Mouse (Mus musculus) limb, embryonic 14.5 days (tissue): Measurements from ENCODE around the gene Cldn34b1. TPM values are rescaled to one million over a fixed set of nuclear protein-coding genes. Genes with fewer than 3 reads are reported as not detected.
"Not testable (repeated sequence)": the region's sequence is repeated elsewhere in the genome, so short reads cannot be mapped to it uniquely, and the experiment has no call there.

Source experiments
- ATAC-seq: fragments of 200-750 bp; cut with Nextera tagmentation; 2 replicates; pipeline ENCODE4 v1.8.0; 2017; ENCODE audit warnings: low read depth, moderate number of reproducible peaks, moderate TSS enrichment; ENCODE audit not compliant: low FRiP score
- DNase-seq: peaks from one replicate; pipeline ENCODE4 v3.0.0-alpha.2; 2015; ENCODE audit warnings: low spot score
- H3K27ac ChIP-seq: fragments of 300-500 bp; sonication (generic); replicated peaks from 2 replicates; pipeline ENCODE4 v1.5.1; 2014; ENCODE audit warnings: low read depth, mild to moderate bottlenecking, low read length, moderate library complexity, mixed read lengths
- H3K27me3 ChIP-seq: fragments of 300-500 bp; sonication (generic); 2 replicates; pipeline ENCODE4 v1.6.1; 2014; ENCODE audit warnings: low read length, mixed read lengths; ENCODE audit not compliant: control insufficient read depth, insufficient read depth
- H3K36me3 ChIP-seq: fragments of 300-500 bp; sonication (generic); 2 replicates; pipeline ENCODE4 v1.6.1; 2014; ENCODE audit warnings: mild to moderate bottlenecking, low read length, moderate library complexity, mixed read lengths; ENCODE audit not compliant: control insufficient read depth, insufficient read depth
- H3K4me1 ChIP-seq: fragments of 300-500 bp; sonication (generic); 2 replicates; pipeline ENCODE4 v1.6.1; 2014; ENCODE audit warnings: antibody characterized with exemption, low read length, mixed read lengths; ENCODE audit not compliant: control insufficient read depth, insufficient read depth
- H3K4me2 ChIP-seq: fragments of 300-500 bp; sonication (generic); replicated peaks from 2 replicates; pipeline ENCODE4 v1.6.1; 2014; ENCODE audit warnings: low read depth, mild to moderate bottlenecking, low read length, moderate library complexity; ENCODE audit not compliant: severe bottlenecking
- H3K4me3 ChIP-seq: fragments of 300-500 bp; sonication (generic); replicated peaks from 2 replicates; pipeline ENCODE4 v1.5.1; 2014; ENCODE audit warnings: low read length
- H3K9ac ChIP-seq: fragments of 300-500 bp; sonication (generic); 2 replicates; pipeline ENCODE4 v1.6.1; 2014; ENCODE audit warnings: mild to moderate bottlenecking, low read depth, low read length, moderate library complexity; ENCODE audit not compliant: severe bottlenecking
- H3K9me3 ChIP-seq: fragments of 300-500 bp; sonication (generic); 2 replicates; pipeline ENCODE4 v1.6.1; 2016; ENCODE audit warnings: low read length; ENCODE audit not compliant: control insufficient read depth
- WGBS: fragments of 180-500 bp; shearing (Covaris S2); extraction: QIAGEN DNeasy Blood & Tissue Kit; methylation state at CpG from one replicate; pipeline ENCODE4 v1.1.7; 2014; 5-methylcytosine and 5-hydroxymethylcytosine counted together
- polyA plus RNA-seq, 2 experiments: library from polyadenylated mRNA; depleted of rRNA in 1 of 2; stranded (reverse) in 1 of 2; unstranded in 1 of 2; fragments of >200 nt; fragmentation: Nextera tagmentation in 1 of 2; extraction: Ambion mirVana in 1 of 2; gene quantifications; 2 replicates each; pipeline versions ENCODE4 v1.2.1 to v1.2.3; 2012 to 2014

The Cldn34b1 gene
- polyA plus RNA-seq (2012; rRNA removed) = not detected in 2 replicates
- polyA plus RNA-seq (2014; fragmentation: Nextera tagmentation; extraction: Ambion mirVana) = not detected in 2 replicates

- not testable (repeated sequence) for H3K4me1 ChIP-seq, H3K4me2 ChIP-seq, H3K9ac ChIP-seq, ATAC-seq, DNase-seq, H3K9me3 ChIP-seq, H3K4me3 ChIP-seq, H3K27me3 ChIP-seq, H3K27ac ChIP-seq, H3K36me3 ChIP-seq
- WGBS = 83% methylated on average over 3 of the region's 3 CpGs
Measured at GRCm38 (mm10) chrX:154890167-154890566, at the start of gene Cldn34b1. TSS of gene Cldn34b1 (minus strand) at chrX:154890267.

DNA sequence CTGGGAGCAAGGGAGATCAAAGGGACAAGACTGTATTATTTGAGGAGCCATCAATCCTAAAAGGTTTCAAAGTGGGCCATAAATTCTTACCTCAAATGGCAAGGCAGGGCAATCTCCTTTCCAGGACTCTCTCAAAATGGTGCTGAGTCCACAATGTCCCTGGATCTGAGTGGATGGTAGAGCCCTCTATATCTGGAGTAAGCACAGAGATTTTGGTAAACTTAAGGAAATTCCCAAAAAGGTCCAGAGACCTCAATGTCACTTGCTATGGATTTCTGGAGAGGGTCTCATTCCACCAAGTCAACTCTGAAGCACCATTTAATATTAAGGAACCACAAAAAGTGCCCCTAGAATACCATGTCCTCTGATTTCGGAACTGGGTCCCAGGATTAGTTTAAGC, 45.8 kb upstream of the Cldn34b1 start, which contains the start of gene Magea6:
Magea6 (minus strand) TSS at position 101 of the 400 bp plus-strand sequence.
- not testable (repeated sequence) for H3K4me1 ChIP-seq, H3K9me3 ChIP-seq, H3K27me3 ChIP-seq, H3K36me3 ChIP-seq, H3K4me3 ChIP-seq, H3K27ac ChIP-seq, H3K9ac ChIP-seq, H3K4me2 ChIP-seq, ATAC-seq, DNase-seq
- WGBS = 42% methylated on average over 1 of the region's 1 CpGs

Other genes starting within 250 kb of the Cldn34b1 start
- gene Magea6, start 45.7 kb upstream of the Cldn34b1 start, polyA plus RNA-seq (2012; rRNA removed) = not detected in 2 replicates
- not detected in 2 replicates for gene Magea6, start 45.7 kb upstream of the Cldn34b1 start, polyA plus RNA-seq (2014; fragmentation: Nextera tagmentation; extraction: Ambion mirVana)
- not detected in 2 replicates for gene Magea3, start 59.2 kb upstream of the Cldn34b1 start, polyA plus RNA-seq (2012; rRNA removed)
- not detected in 2 replicates for gene Magea3, start 59.2 kb upstream of the Cldn34b1 start, polyA plus RNA-seq (2014; fragmentation: Nextera tagmentation; extraction: Ambion mirVana)
- gene Magea8, start 105.6 kb upstream of the Cldn34b1 start, polyA plus RNA-seq (2012; rRNA removed) = not detected in 2 replicates
- not detected in 2 replicates for gene Magea8, start 105.6 kb upstream of the Cldn34b1 start, polyA plus RNA-seq (2014; fragmentation: Nextera tagmentation; extraction: Ambion mirVana)
- not detected in 2 replicates for gene Magea5, start 172.9 kb upstream of the Cldn34b1 start, polyA plus RNA-seq (2012; rRNA removed)
- gene Magea5, start 172.9 kb upstream of the Cldn34b1 start, polyA plus RNA-seq (2014; fragmentation: Nextera tagmentation; extraction: Ambion mirVana) = not detected in 2 replicates
- not detected in 2 replicates for gene Magea1, start 199.5 kb upstream of the Cldn34b1 start, polyA plus RNA-seq (2012; rRNA removed)
- gene Magea1, start 199.5 kb upstream of the Cldn34b1 start, polyA plus RNA-seq (2014; fragmentation: Nextera tagmentation; extraction: Ambion mirVana) = not detected in 2 replicates
- gene Magea2, start 203.4 kb upstream of the Cldn34b1 start, polyA plus RNA-seq (2012; rRNA removed) = not detected in 2 replicates
- gene Magea2, start 203.4 kb upstream of the Cldn34b1 start, polyA plus RNA-seq (2014; fragmentation: Nextera tagmentation; extraction: Ambion mirVana) = not detected in 2 replicates
- not detected in 2 replicates for gene Cldn34b2, start 238.1 kb upstream of the Cldn34b1 start, polyA plus RNA-seq (2012; rRNA removed)
- not detected in 2 replicates for gene Cldn34b2, start 238.1 kb upstream of the Cldn34b1 start, polyA plus RNA-seq (2014; fragmentation: Nextera tagmentation; extraction: Ambion mirVana)